Mouse (Mus musculus): ENCODE results near the gene Usf3. TPM values are rescaled to one million over a fixed set of nuclear protein-coding genes. Genes with fewer than 3 reads are reported as not detected.
A peak's percentile ranks its signal among the peaks of the same experiment; 100 is the strongest.

The Usf3 gene
- polyA plus RNA-seq, 1 experiment from 2014 or later = 1.9 TPM

DNA sequence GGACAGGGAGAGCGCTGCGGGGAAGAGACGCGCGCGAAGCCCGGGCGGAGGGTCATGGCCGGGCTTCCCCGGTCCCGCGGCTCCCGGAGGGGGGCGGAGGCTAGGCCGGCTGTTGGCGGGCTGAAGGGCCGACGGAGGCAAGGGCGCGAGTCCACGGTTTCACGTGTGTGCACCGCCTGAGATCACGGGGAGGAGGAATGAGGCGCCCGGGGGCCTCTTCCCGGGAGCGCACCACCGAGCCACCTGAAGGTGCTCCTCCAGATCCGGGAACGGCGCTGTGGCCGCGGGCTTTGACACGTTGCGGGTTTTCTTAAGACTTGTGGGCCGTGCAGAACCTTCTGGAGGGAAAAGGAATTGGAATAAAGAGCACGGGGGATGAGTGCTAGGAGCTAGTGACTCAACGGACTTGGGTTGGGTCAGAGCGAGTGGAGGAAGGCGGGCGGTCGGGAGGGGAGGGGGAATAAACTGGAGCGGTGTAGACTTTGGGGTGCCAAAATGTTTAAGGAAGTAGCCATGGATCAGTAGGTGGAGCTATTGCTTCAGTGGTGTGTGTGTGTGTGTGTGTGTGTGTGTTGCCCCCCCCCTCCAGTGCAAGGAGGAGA, 32.8 kb upstream of the Usf3 start:
- peak overlapping the region; percentile 97 for H3K4me3 ChIP-seq (replicated peaks)
- ATAC-seq (ENCODE audit: low read depth) (peak; percentile 72), DNase-seq (peak; percentile 72)
- H3K36me3 ChIP-seq = no peaks in the 10 kb centered on the region
- peak overlapping the region; percentile 96 for H3K9ac ChIP-seq
- peak overlapping the region; percentile 97 for H3K27ac ChIP-seq
- H3K4me2 ChIP-seq = peak overlapping the region; percentile 98
- H3K9me3 ChIP-seq (replicated peaks) = no peaks in the 10 kb centered on the region
- peaks cover 41% of the 10 kb centered on the region for H3K4me1 ChIP-seq (replicated peaks)
- H3K27me3 ChIP-seq = no peaks in the 10 kb centered on the region
- under 1% methylated on average over 44 of the region's 44 CpGs for WGBS (ENCODE audit: insufficient replicate concordance)

DNA sequence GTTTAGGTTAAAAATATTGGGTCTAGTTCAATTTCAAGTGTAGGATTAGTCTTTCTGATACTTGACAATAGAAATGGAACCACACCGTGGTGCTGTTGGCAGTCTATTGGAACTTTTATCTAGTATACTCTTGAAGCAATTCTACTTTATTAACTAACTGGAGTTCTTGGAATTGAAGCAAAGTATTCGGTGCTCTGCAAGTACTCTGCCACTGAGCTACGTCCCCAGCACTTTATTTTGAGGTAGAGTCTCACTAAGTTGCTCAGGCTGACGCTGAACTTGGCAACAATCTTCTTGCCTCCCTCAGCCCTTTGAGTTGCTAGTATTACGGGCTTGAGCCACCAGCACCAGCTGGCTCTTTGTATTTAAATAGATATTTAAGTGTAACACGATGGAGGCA, 31.6 kb upstream of the Usf3 start:
- Histone ChIP-seq H3K36me3 (no peaks in the 10 kb centered on the region), H3K4me2 (peak overlapping the region; percentile 98), H3K4me3 (replicated peaks) (peak overlapping the region; percentile 97), H3K27ac (peak overlapping the region; percentile 51), H3K9ac (peak overlapping the region; percentile 96), H3K27me3 (no peaks in the 10 kb centered on the region), H3K9me3 (replicated peaks) (no peaks in the 10 kb centered on the region), H3K4me1 (replicated peaks) (peaks cover 42% of the 10 kb centered on the region)
- DNase-seq = no peak
- WGBS (ENCODE audit: insufficient replicate concordance) = 39% methylated on average over 6 of the region's 6 CpGs
- ATAC-seq (ENCODE audit: low read depth) = no peak

DNA sequence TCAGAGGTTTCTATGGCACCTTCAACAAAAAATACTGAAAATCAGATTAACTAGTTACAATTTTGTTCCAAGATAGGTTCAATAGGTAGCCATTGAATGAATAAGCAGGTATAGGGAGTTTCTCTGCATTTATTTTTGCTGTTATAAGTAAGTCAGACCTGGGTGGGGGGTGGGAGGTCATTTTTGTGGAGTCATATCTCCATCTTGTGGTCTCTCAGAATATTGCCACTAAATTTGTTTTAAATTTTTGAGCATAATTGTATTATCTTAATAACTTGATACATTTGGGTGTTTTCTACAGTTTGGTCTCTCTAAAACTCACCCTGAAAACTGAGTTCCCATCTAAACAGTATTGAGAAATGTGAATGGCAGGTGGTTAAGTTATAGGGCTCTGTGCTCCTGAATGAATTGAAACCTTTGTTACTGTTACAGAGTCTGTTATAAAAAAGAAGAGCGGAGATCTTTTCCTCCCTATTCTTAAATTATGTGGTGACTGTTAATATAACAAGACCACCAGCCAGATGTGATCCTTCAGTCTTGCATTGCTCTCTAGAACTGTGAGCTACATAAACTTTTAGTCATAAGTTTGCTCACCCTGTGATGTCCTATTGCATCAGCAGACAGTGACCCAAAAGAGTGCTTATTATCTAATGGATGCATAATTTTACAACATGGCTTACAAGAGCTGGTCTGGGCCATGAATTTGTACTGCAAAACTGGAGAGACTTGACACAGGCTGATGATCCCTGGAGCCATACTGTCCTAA, 23.9 kb upstream of the Usf3 start:
- no peak overlapping the region for H3K27ac ChIP-seq
- H3K27me3 ChIP-seq = no peaks in the 10 kb centered on the region
- H3K4me2 ChIP-seq = no peak overlapping the region
- peaks cover 22% of the 10 kb centered on the region for H3K4me1 ChIP-seq (replicated peaks)
- WGBS (ENCODE audit: insufficient replicate concordance) = 85% methylated on average over 1 of the region's 1 CpGs
- H3K36me3 ChIP-seq = no peaks in the 10 kb centered on the region
- ATAC-seq (ENCODE audit: low read depth) (no peak), DNase-seq (no peak)
- H3K4me3 ChIP-seq (replicated peaks) = no peak overlapping the region
- H3K9me3 ChIP-seq (replicated peaks) = no peaks in the 10 kb centered on the region
- H3K9ac ChIP-seq = no peak overlapping the region

DNA sequence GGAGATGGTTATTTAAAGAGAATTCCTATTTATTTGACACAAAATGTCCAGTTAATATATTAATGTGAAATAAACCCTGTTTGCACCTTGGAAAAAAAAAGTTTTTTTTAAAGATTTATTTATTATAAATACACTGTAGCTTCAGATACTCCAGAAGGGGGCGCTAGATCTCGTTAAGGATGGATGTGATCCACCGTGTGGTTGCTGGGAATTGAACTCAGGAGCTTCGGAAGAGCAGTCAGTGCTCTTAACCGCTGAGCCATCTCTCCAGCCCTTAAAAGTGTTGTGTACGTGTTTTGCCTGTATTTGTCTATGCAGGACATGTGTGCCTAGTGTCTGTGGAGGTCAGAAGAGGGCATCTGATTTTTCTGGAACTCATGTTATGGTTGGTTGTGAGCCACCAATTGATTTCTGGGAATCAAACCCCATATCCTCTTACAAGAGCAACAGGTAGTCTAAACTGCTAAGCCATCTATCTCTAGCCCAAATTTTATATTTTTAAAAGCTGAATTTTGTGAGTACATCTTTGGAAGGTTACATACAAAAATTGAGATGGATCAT, 18.5 kb upstream of the Usf3 start:
- ATAC-seq (ENCODE audit: low read depth) = no peak
- no peaks in the 10 kb centered on the region for H3K27me3 ChIP-seq
- H3K36me3 ChIP-seq = peaks cover 21% of the 10 kb centered on the region
- H3K4me2 ChIP-seq = no peak overlapping the region
- H3K4me3 ChIP-seq (replicated peaks) = no peak overlapping the region
- no peak overlapping the region for H3K9ac ChIP-seq
- no peak for DNase-seq
- 49% methylated on average over 6 of the region's 6 CpGs for WGBS (ENCODE audit: insufficient replicate concordance)
- H3K27ac ChIP-seq = no peak overlapping the region
- H3K4me1 ChIP-seq (replicated peaks) = peaks cover 24% of the 10 kb centered on the region
- no peaks in the 10 kb centered on the region for H3K9me3 ChIP-seq (replicated peaks)

DNA sequence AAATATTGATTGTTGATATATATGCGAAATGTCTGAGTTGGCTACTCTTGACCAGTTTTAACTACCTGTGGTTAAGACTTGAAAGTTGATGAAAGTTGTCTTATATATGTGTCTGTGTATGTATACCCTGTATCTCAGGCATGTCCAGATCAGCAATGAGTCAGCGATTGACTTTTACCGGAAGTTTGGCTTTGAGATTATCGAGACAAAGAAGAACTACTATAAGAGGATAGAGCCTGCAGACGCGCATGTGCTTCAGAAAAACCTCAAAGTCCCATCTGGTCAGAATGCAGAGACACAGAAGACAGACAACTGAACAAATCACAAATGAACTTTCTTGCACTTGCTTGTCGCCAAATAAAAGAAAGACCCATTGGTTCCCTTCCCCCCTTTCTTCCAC, 13.7 kb upstream of the Usf3 start:
- Histone ChIP-seq H3K4me1 (replicated peaks) (peaks cover 13% of the 10 kb centered on the region), H3K9ac (no peak overlapping the region), H3K9me3 (replicated peaks) (no peaks in the 10 kb centered on the region), H3K36me3 (peaks cover 27% of the 10 kb centered on the region), H3K4me3 (replicated peaks) (no peak overlapping the region), H3K4me2 (no peak overlapping the region), H3K27me3 (no peaks in the 10 kb centered on the region), H3K27ac (no peak overlapping the region)
- WGBS (ENCODE audit: insufficient replicate concordance) = 42% methylated on average over 7 of the region's 7 CpGs
- ATAC-seq (ENCODE audit: low read depth) (no peak), DNase-seq (no peak)

DNA sequence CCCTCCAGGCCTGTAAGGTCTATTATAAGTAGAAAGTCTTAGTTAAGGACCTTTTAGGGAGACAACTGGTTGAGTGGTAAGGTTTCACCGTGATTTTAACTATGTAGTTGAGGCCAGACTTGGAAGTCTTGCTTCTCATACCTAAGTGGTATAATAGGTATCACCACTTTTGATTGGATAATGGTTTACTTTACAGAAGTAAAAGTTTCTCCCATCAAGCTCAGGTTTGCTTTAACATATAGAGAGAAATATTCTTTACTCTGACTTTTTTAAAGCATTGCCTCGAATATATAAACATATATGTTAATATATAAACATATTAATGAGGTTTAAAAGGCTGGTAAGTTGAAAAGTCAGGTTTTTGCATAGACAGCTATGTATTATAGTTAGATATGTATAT, 9.2 kb upstream of the Usf3 start:
- DNase-seq = no peak
- peaks cover 6% of the 10 kb centered on the region; the same call in 1 of the 2 replicates for H3K4me1 ChIP-seq (replicated peaks)
- H3K9ac ChIP-seq = no peak overlapping the region
- no peak overlapping the region for H3K27ac ChIP-seq
- no peaks in the 10 kb centered on the region for H3K9me3 ChIP-seq (replicated peaks)
- whole genome bisulfite sequencing (ENCODE audit: insufficient replicate concordance) = 77% methylated on average over 2 of the region's 2 CpGs
- no peak overlapping the region for H3K4me2 ChIP-seq
- H3K4me3 ChIP-seq (replicated peaks) = no peak overlapping the region
- H3K36me3 ChIP-seq = peaks cover 13% of the 10 kb centered on the region
- H3K27me3 ChIP-seq = no peaks in the 10 kb centered on the region
- no peak for ATAC-seq (ENCODE audit: low read depth)

DNA sequence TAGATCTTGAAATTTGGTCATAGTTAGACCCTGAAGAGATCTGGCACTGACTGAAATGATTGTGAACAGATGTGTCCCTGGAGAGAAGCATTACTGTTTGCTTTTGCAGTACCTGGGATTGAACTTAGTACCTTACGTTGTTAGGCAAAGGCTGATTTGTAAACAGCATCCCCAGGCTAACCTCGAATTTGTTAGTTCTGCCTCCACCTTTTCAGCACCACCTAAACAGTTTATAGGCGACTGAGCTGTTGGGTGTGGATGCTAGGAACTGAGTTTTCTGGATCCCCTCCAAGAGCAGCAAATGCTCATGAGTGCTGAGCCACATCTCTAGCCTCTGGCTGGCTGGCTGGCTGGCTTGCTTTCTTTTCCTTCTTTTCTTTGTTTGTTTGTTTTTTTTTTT, 7.9 kb upstream of the Usf3 start:
- H3K4me2 ChIP-seq = no peak overlapping the region
- H3K27ac ChIP-seq = no peak overlapping the region
- no peaks in the 10 kb centered on the region for H3K27me3 ChIP-seq
- peak; percentile 51 for ATAC-seq (ENCODE audit: low read depth)
- whole genome bisulfite sequencing (ENCODE audit: insufficient replicate concordance) = 51% methylated on average over 3 of the region's 3 CpGs
- H3K9me3 ChIP-seq (replicated peaks) = no peaks in the 10 kb centered on the region
- 0 out of 2 replicates have a peak, but pooled peaks cover 3% of the 10 kb centered on the region for H3K4me1 ChIP-seq (replicated peaks)
- no peak overlapping the region for H3K4me3 ChIP-seq (replicated peaks)
- H3K9ac ChIP-seq = no peak overlapping the region
- H3K36me3 ChIP-seq = peaks cover 2% of the 10 kb centered on the region
- DNase-seq = no peak

DNA sequence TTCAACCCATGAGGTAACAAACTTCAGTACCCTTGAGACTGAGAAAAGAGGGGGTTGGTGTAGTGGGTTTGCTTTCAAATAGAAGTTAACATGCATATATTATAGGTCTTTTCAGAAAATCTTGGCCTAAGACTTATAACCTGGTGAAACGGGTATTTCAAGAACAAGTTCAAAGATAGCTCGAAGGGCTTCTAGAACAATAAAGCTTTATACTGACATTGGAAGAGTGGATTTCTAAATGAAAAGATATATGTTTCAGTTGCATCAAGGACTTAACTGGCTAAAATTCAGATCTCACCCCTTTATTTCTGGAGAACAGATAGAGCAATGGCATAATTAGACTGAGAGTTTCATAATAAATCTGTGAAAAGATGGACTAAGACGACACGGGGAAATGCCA, 4.1 kb upstream of the Usf3 start:
- no peak overlapping the region for H3K4me2 ChIP-seq
- H3K36me3 ChIP-seq = no peaks in the 10 kb centered on the region
- H3K9me3 ChIP-seq (replicated peaks) = no peaks in the 10 kb centered on the region
- peaks cover 11% of the 10 kb centered on the region for H3K4me1 ChIP-seq (replicated peaks)
- WGBS (ENCODE audit: insufficient replicate concordance) = 75% methylated on average over 4 of the region's 4 CpGs
- no peak overlapping the region for H3K9ac ChIP-seq
- H3K4me3 ChIP-seq (replicated peaks) = no peak overlapping the region
- H3K27me3 ChIP-seq = no peaks in the 10 kb centered on the region
- no peak overlapping the region for H3K27ac ChIP-seq
- DNase-seq (no peak), ATAC-seq (ENCODE audit: low read depth) (no peak)

DNA sequence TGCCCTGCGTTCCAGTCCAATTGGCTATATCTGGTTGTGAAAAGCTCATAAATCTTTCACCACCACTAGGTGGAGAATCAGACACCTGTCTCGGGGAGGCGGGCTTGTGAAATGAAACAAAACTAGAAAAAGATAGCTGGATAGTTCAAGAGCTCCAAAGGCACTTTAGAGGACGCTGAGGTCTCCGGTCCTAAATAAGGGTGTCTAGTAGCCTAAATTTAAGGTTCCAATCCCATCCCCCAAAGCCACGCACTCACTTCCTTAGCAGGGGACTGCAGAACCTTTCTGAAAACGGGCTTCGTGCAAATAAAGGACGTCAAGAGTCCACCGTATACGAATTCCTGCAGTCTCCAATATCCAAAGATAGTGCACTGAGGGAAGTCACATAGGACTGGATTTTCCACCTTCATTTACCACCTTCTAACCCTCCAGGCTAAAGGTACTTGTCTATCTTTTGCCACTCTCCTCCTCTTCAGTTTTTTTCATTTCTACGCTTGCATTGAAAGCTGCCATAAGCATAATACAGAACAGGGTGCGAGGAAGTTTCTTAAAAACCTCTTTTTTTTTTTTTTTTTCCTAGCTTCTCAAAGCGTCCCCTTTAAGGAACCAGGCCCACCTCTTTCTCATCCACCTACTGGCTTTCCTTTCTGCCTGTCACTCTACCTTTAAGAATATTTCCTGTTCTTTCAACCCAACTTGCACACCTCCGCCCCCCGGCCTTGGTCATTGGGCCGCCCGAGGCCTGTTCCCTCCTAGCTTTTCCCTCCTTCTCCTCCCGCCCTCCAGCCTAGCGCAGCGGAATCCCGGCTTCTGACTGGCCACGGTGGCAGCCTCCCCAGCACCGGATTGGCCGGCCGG, 520 bp upstream of the Usf3 start:
- peak overlapping the region; percentile 93 for H3K27ac ChIP-seq
- peaks cover 43% of the 10 kb centered on the region for H3K4me1 ChIP-seq (replicated peaks)
- H3K4me2 ChIP-seq = peak overlapping the region; percentile 84
- peak overlapping the region; percentile 99 for H3K4me3 ChIP-seq (replicated peaks)
- H3K27me3 ChIP-seq = no peaks in the 10 kb centered on the region
- DNase-seq (peak; percentile 99), ATAC-seq (ENCODE audit: low read depth) (peak; percentile 98)
- no peaks in the 10 kb centered on the region for H3K36me3 ChIP-seq
- H3K9me3 ChIP-seq (replicated peaks) = no peaks in the 10 kb centered on the region
- peak overlapping the region; percentile 98 for H3K9ac ChIP-seq
- WGBS (ENCODE audit: insufficient replicate concordance) = under 1% methylated on average over 26 of the region's 26 CpGs

DNA sequence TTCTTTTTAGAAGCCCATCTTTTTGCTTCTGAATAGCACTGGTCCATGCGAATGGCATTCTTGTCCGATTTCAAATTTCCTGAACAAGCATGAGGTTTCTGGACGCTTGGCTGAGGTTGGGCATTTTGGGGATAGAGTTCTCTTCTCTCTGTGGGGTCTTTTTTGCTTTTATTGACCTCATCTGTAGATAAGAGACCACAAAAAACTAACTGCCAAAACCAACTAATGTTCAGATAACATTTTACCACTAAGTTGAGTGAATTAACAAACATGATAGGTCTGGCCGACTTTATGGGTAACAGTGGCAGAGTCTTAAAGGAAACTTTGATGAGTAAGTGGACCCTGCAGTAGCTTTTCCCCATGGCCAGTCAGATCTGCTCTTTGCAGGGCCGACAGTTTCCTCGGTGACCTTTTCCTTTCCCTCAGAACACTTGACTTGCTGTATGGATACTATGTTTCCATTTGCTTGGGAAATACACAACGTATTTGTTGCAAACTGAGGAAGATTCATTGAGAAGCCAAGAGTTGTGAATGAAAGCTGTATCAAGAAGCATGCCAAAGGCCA, 1.0 kb downstream of the Usf3 start:
- DNase-seq = no peak
- Histone ChIP-seq H3K36me3 (peaks cover 4% of the 10 kb centered on the region; the same call in 1 of the 2 replicates), H3K4me1 (replicated peaks) (peaks cover 55% of the 10 kb centered on the region), H3K9me3 (replicated peaks) (no peaks in the 10 kb centered on the region), H3K27me3 (no peaks in the 10 kb centered on the region), H3K9ac (peak overlapping the region; percentile 98), H3K4me3 (replicated peaks) (peak overlapping the region; percentile 99), H3K27ac (peak overlapping the region; percentile 93), H3K4me2 (peak overlapping the region; percentile 84)
- 5% methylated on average over 7 of the region's 7 CpGs for WGBS (ENCODE audit: insufficient replicate concordance)
- ATAC-seq (ENCODE audit: low read depth) = no peak

DNA sequence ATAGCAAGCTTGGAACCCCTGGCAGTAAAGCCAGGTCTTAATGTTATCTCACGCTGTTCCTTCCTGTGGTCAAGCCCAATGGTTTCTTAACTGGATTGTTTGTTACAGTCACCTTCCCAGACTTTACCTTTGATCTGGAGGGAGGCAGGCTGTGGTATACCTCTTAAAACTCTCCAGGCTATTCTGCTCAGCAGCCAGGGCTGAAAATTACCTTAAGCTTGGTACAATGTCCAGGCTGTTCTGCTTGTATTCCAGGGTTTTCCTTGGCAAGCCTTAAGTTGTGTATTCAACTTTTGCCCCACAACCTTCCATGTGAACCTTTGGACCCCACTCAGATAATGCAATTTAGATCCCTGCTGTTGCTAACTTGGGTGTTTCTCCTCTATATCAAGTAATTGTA, 2.0 kb downstream of the Usf3 start:
- DNase-seq = no peak
- 16% methylated on average over 1 of the region's 1 CpGs for WGBS (ENCODE audit: insufficient replicate concordance)
- H3K4me1 ChIP-seq (replicated peaks) = peaks cover 58% of the 10 kb centered on the region
- no peaks in the 10 kb centered on the region for H3K9me3 ChIP-seq (replicated peaks)
- peak overlapping the region; percentile 93 for H3K27ac ChIP-seq
- H3K4me3 ChIP-seq (replicated peaks) = peak overlapping the region; percentile 99
- no peak for ATAC-seq (ENCODE audit: low read depth)
- H3K9ac ChIP-seq = peak overlapping the region; percentile 98
- peaks cover 10% of the 10 kb centered on the region; the same call in 1 of the 2 replicates for H3K36me3 ChIP-seq
- H3K27me3 ChIP-seq = no peaks in the 10 kb centered on the region
- peak overlapping the region; percentile 84 for H3K4me2 ChIP-seq

Measured in liver, embryonic 13.5 days (tissue).